8 mouse cellular contexts compared by ENCODE assay signal in the genomic region with DNA sequence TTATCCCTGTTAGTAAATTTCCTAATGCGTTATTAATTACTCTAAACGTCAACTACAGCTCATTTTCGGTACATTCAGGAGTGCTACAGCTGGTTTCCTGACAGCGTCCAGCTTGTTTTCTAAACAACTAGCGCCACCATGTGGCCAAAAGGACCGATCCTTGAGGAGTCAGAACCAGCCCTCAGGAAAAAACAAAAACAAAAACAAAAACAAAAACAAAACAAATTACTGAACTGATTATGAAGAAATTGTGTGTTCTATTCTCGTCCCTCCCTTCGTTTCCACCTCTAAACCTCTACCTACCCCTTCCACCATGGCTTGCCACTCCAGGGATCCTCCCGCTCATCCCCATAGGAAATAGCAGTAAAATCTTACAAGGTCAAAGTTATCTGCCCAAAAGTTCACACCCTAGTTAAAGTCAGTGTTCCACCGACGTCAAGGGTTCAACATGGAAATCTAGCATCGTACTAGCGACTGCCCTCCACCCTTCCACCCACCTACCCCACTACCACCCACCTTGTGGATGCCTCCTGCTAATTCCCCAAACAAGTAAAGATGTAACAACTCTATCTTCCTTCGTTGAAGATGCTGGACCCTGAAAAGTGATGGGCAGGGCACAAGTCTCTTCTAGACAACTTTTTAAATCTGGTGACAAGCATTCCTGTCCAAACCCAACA. TPM values are rescaled to one million over a fixed set of nuclear protein-coding genes. Genes with fewer than 3 reads are reported as not detected.
DNase-seq lines count a peak whose midpoint lies in the region; ATAC-seq and TF ChIP-seq lines count a peak whose summit lies in the region.

No protein-coding gene starts in this region.

- H3K36me3 ChIP-seq in heart, embryonic 12.5 days, result no peaks in the 10 kb centered on the region
- H3K36me3 ChIP-seq in kidney, embryonic 16.5 days (ENCODE audit: insufficient read depth, low read length), result no peaks in the 10 kb centered on the region
- H3K36me3 ChIP-seq in stomach, postnatal 0 days (ENCODE audit: control insufficient read depth, insufficient read depth, low read length), result no peaks in the 10 kb centered on the region

- TF ChIP-seq CTCF in stomach, postnatal 0 days (IDR thresholded peaks at IDR 0.05; ENCODE audit: low read depth), result peak; percentile 82

- H3K27me3 ChIP-seq in heart, embryonic 12.5 days (replicated peaks), result peaks cover 10% of the 10 kb centered on the region; the same call in 1 of the 2 replicates
- H3K27me3 ChIP-seq in kidney, embryonic 16.5 days (ENCODE audit: insufficient read depth, low read length), result no peaks in the 10 kb centered on the region; the same call in 1 of the 2 replicates
- H3K27me3 ChIP-seq in stomach, postnatal 0 days (ENCODE audit: control insufficient read depth, insufficient read depth, low read length), result no peaks in the 10 kb centered on the region

- peak; percentile 62 for DNase-seq in retina, adult 2 months (ENCODE audit: low read depth, low spot score)
- no peak for DNase-seq in retina, postnatal 1 day
- peak; percentile 90 for DNase-seq in embryo, embryonic 11 days
- DNase-seq in liver, result peak; percentile 70
- DNase-seq in stomach, postnatal 0 days (ENCODE audit: low spot score), result peak; percentile 62

- WGBS in heart, embryonic 12.5 days, result 18% methylated on average over 14 of the region's 14 CpGs
- WGBS in kidney, embryonic 16.5 days, result 17% methylated on average over 14 of the region's 14 CpGs
- 18% methylated on average over 14 of the region's 14 CpGs for WGBS in stomach, postnatal 0 days

- no peak for ATAC-seq in heart, embryonic 12.5 days (ENCODE audit: insufficient number of reproducible peaks, low FRiP score)
- peak; percentile 69 for ATAC-seq in kidney, embryonic 16.5 days (ENCODE audit: low FRiP score, low TSS enrichment)
- ATAC-seq in monocyte, adult 5-6 weeks (replicated peaks; ENCODE audit: insufficient number of reproducible peaks, low FRiP score, low TSS enrichment, poor library complexity, severe bottlenecking), result 0 out of 2 replicates have a peak, but pooled peaks have one; percentile 49
- ATAC-seq in stomach, postnatal 0 days (ENCODE audit: low FRiP score, low TSS enrichment), result no peak

- peak overlapping the region; percentile 54 for H3K9ac ChIP-seq in heart, embryonic 12.5 days
- 0 out of 2 replicates have a peak overlapping the region, but pooled peaks have one; percentile 32 for H3K9ac ChIP-seq in kidney, embryonic 16.5 days (replicated peaks; ENCODE audit: low read length)
- no peak overlapping the region for H3K9ac ChIP-seq in stomach, postnatal 0 days (ENCODE audit: low read length)

- H3K4me3 ChIP-seq in heart, embryonic 12.5 days, result peak overlapping the region; percentile 45
- peak overlapping the region; percentile 32 for H3K4me3 ChIP-seq in kidney, embryonic 16.5 days (ENCODE audit: low read length)
- 0 out of 2 replicates have a peak overlapping the region, but pooled peaks have one; percentile 19 for H3K4me3 ChIP-seq in stomach, postnatal 0 days (ENCODE audit: low read depth, low read length)

- H3K4me1 ChIP-seq in heart, embryonic 12.5 days (replicated peaks), result peaks cover 4% of the 10 kb centered on the region
- H3K4me1 ChIP-seq in kidney, embryonic 16.5 days (ENCODE audit: insufficient read depth, low read length), result peaks cover 4% of the 10 kb centered on the region
- H3K4me1 ChIP-seq in stomach, postnatal 0 days (replicated peaks; ENCODE audit: control insufficient read depth, insufficient read depth), result no peaks in the 10 kb centered on the region

- H3K9me3 ChIP-seq in heart, embryonic 12.5 days (replicated peaks), result no peaks in the 10 kb centered on the region
- H3K9me3 ChIP-seq in kidney, embryonic 16.5 days (ENCODE audit: low read length), result no peaks in the 10 kb centered on the region
- H3K9me3 ChIP-seq in stomach, postnatal 0 days (ENCODE audit: control insufficient read depth, low read length), result no peaks in the 10 kb centered on the region

- peak overlapping the region; percentile 84 for H3K4me2 ChIP-seq in heart, embryonic 12.5 days
- H3K4me2 ChIP-seq in kidney, embryonic 16.5 days (replicated peaks; ENCODE audit: low read depth, low read length), result peak overlapping the region; percentile 62
- peak overlapping the region; percentile 46 for H3K4me2 ChIP-seq in stomach, postnatal 0 days (replicated peaks; ENCODE audit: low read depth)

- H3K27ac ChIP-seq in heart, embryonic 12.5 days (ENCODE audit: poor library complexity, severe bottlenecking), result no peak overlapping the region
- H3K27ac ChIP-seq in kidney, embryonic 16.5 days (ENCODE audit: low read length), result no peak overlapping the region
- H3K27ac ChIP-seq in stomach, postnatal 0 days (replicated peaks), result no peak overlapping the region

- no peak for TF ChIP-seq EP300 in stomach, postnatal 0 days (optimal IDR thresholded peaks at IDR 0.05)

RNA-seq across cellular contexts. Expression of a gene that starts 3.7 kb away (rescaled TPM):
- 52.5 and 53.3 TPM in 2 replicates for polyA plus RNA-seq in heart, embryonic 12.5 days (2016; fragmentation: Nextera tagmentation; extraction: Ambion mirVana)
- polyA plus RNA-seq in kidney, embryonic 16.5 days (2015; fragmentation: Nextera tagmentation; extraction: Ambion mirVana), result 55.3 and 57.9 TPM in 2 replicates
- 11.9 to 22.1 TPM (median 22.0 TPM) in 3 replicates for total RNA-seq in monocyte, adult 5-6 weeks (2017)
- polyA plus RNA-seq in stomach, postnatal 0 days (2015; fragmentation: Nextera tagmentation; extraction: Ambion mirVana), result 36.5 and 40.3 TPM in 2 replicates

RNA-seq across cellular contexts. Expression of a gene that starts 3.8 kb away (rescaled TPM):
- polyA plus RNA-seq in heart, embryonic 12.5 days (2016; fragmentation: Nextera tagmentation; extraction: Ambion mirVana), result 0.03 TPM in 1 of 2 replicates, not detected in the other
- 0.02 and 0.04 TPM in 2 replicates for polyA plus RNA-seq in kidney, embryonic 16.5 days (2015; fragmentation: Nextera tagmentation; extraction: Ambion mirVana)
- 0.10 to 0.86 TPM (median 0.32 TPM) in 3 replicates for total RNA-seq in monocyte, adult 5-6 weeks (2017)
- polyA plus RNA-seq in stomach, postnatal 0 days (2015; fragmentation: Nextera tagmentation; extraction: Ambion mirVana), result 0.01 TPM in 2 replicates

RNA-seq across cellular contexts. Expression of a gene that starts 25.2 kb away (rescaled TPM):
- polyA plus RNA-seq in heart, embryonic 12.5 days (2016; fragmentation: Nextera tagmentation; extraction: Ambion mirVana), result 7.6 and 8.5 TPM in 2 replicates
- polyA plus RNA-seq in kidney, embryonic 16.5 days (2015; fragmentation: Nextera tagmentation; extraction: Ambion mirVana), result 10.4 and 11.9 TPM in 2 replicates
- 21.0 to 32.9 TPM (median 27.1 TPM) in 3 replicates for total RNA-seq in monocyte, adult 5-6 weeks (2017)
- polyA plus RNA-seq in stomach, postnatal 0 days (2015; fragmentation: Nextera tagmentation; extraction: Ambion mirVana), result 4.4 and 4.5 TPM in 2 replicates

RNA-seq across cellular contexts. Expression of a gene that starts 28.5 kb away (rescaled TPM):
- polyA plus RNA-seq in heart, embryonic 12.5 days (2016; fragmentation: Nextera tagmentation; extraction: Ambion mirVana), result not detected in 2 replicates
- polyA plus RNA-seq in kidney, embryonic 16.5 days (2015; fragmentation: Nextera tagmentation; extraction: Ambion mirVana), result not detected in 2 replicates
- not detected in 3 replicates for total RNA-seq in monocyte, adult 5-6 weeks (2017)
- polyA plus RNA-seq in stomach, postnatal 0 days (2015; fragmentation: Nextera tagmentation; extraction: Ambion mirVana), result not detected in 2 replicates

Comparison
In these comparisons a context has a peak if more than half of its experiments do, and no peak if none do; other contexts are left out.
1. ATAC-seq: peak in kidney, embryonic 16.5 days (single experiment) and monocyte, adult 5-6 weeks (single experiment); none in heart, embryonic 12.5 days (single experiment) and stomach, postnatal 0 days (single experiment).
2. Peak in every context shown above with its lines, with median percentiles within 50 percentile points of each other: H3K4me2 ChIP-seq and H3K4me3 ChIP-seq.